Mouse (Mus musculus): ENCODE data around the gene Zhx3.

- TF ChIP-seq CTCF (IDR thresholded peaks at IDR 0.05) = no peak
- no peak for TF ChIP-seq POLR2A (IDR thresholded peaks at IDR 0.05; ENCODE audit: insufficient read depth, low read depth, low read length)
Measured at GRCm38 (mm10) chr2:160739647-160740356, 133.0 kb downstream of the Zhx3 start.
